Mouse (Mus musculus) activated CD4-positive, CD25-positive, alpha-beta regulatory T cell, adult 4 months (primary cell): Measurements from ENCODE around the gene Zmym3. TPM values are rescaled to one million over a fixed set of nuclear protein-coding genes. Genes with fewer than 3 reads are reported as not detected.
"Not testable (repeated sequence)": the region's sequence is repeated elsewhere in the genome, so short reads cannot be mapped to it uniquely, and the experiment has no call there.

ENCODE experiments used
- ATAC-seq: one replicate; pipeline ENCODE4 v1.8.0; 2017
- polyA plus RNA-seq, 2 experiments: library from polyadenylated mRNA; unstranded; fragments of 100-300 nt; shearing (Covaris generic); gene quantifications; one replicate each; pipeline ENCODE4 v1.2.1; 2017

Zmym3 gene
- polyA plus RNA-seq, 2 experiments from 2014 or later = 9.2 to 15.3 TPM

- ATAC-seq = no peak
These were observed 47.7 kb downstream of the Zmym3 start for GRCm38 (mm10) chrX:101372946-101373345.

GRCm38 (mm10) chrX:101370573-101370972 is 50.1 kb downstream of the Zmym3 start:
- ATAC-seq = no peak

- ATAC-seq = peak; percentile 85
These were observed 51.6 kb downstream of the Zmym3 start for GRCm38 (mm10) chrX:101369001-101369400.

DNA sequence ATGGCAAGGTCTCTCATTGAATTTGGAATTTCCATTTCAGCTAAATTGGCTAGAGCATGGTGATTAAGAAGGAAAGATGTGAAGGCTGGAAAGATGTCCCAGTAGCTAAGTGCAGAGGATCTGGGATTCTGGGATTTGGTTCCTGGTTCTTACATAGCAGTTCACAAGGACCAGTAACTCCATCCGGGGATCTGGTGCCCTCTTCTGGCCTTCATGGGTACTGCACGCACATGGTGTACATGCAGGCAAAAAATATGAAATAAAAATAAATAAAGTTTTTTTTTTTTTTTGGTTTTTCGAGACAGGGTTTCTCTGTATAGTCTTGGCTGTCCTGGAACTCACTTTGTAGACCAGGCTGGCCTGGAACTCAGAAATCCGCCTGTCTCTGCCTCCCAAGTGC is 61.7 kb downstream of the Zmym3 start:
- not testable (repeated sequence) for ATAC-seq

Other genes starting within 250 kb of the Zmym3 start
- gene Snx12, start 198.3 kb downstream of the Zmym3 start, polyA plus RNA-seq = 10 to 100 TPM; 53.4 to 57.9 TPM
- gene Foxo4, start 166.3 kb downstream of the Zmym3 start, polyA plus RNA-seq = 1 to 10 TPM; 3.5 to 4.3 TPM
- 1 to 10 TPM; 2.8 to 3.5 TPM for gene Gm614, start 156.9 kb downstream of the Zmym3 start, polyA plus RNA-seq
- 1,000 to 10,000 TPM; 1,410 to 1,592 TPM for gene Il2rg, start 152.6 kb downstream of the Zmym3 start, polyA plus RNA-seq
- not detected for gene Gm20489, start 151.8 kb downstream of the Zmym3 start, polyA plus RNA-seq
- gene Med12, start 146.8 kb downstream of the Zmym3 start, polyA plus RNA-seq = 10 to 100 TPM; 61.4 to 95.8 TPM
- gene Nlgn3, start 121.7 kb downstream of the Zmym3 start, polyA plus RNA-seq = under 1 TPM in 1 of 2 experiments, not detected in 1; 0.33 TPM
- not detected for gene Gjb1, start 44.5 kb downstream of the Zmym3 start, polyA plus RNA-seq
- gene Nono, start 8.5 kb upstream of the Zmym3 start, polyA plus RNA-seq = 100 to 1,000 TPM; 322 to 342 TPM
- gene Itgb1bp2, start 28.2 kb upstream of the Zmym3 start, polyA plus RNA-seq = 1 to 10 TPM in 1 of 2 experiments, under 1 TPM in 1; 0.61 to 1.0 TPM
- gene Taf1, start 111.9 kb upstream of the Zmym3 start, polyA plus RNA-seq = 10 to 100 TPM; 20.9 to 24.0 TPM
- 100 to 1,000 TPM; 157 to 183 TPM for gene Ogt, start 219.2 kb upstream of the Zmym3 start, polyA plus RNA-seq